Mouse (Mus musculus) cerebellum, adult 8-10 months (tissue): Measurements from ENCODE around the gene Col9a1.

Experiments
- DNase-seq: peaks from one replicate; pipeline ENCODE4 v3.0.0; 2022

Col9a1 gene

GRCm38 (mm10) chr1:24177224-24177851 is at the start of gene Col9a1:
TSS of gene Col9a1 (plus strand) at chr1:24177610.
- no peak for DNase-seq

- no peak for DNase-seq
These were observed 49.5 kb upstream of the Col9a1 start for GRCm38 (mm10) chr1:24127866-24128265.

- no peak for DNase-seq
These were observed 43.6 kb upstream of the Col9a1 start for GRCm38 (mm10) chr1:24133853-24134252.

GRCm38 (mm10) chr1:24134792-24135191 is 42.6 kb upstream of the Col9a1 start:
- DNase-seq, result peak; percentile 9

DNA sequence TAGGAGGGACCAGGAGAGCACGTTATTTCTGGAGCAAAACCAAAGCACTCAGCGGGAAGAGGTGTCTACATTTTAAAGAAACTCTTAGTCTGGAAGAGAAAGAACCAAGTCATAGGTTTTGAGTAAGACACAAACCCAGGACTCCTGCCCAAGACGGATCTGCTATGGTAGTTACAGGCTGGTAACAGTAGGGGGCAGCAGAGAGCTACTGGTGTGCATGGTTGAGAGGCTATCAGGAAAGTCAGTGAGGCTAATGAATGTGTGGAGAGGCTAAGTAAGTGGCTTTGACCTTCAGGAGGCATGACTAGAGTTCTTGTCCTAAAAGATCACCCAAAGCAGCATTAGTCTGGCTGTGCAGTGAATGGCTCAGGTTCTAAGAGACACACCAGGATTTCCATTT is 40.3 kb upstream of the Col9a1 start:
- peak; percentile 81 for DNase-seq

DNA sequence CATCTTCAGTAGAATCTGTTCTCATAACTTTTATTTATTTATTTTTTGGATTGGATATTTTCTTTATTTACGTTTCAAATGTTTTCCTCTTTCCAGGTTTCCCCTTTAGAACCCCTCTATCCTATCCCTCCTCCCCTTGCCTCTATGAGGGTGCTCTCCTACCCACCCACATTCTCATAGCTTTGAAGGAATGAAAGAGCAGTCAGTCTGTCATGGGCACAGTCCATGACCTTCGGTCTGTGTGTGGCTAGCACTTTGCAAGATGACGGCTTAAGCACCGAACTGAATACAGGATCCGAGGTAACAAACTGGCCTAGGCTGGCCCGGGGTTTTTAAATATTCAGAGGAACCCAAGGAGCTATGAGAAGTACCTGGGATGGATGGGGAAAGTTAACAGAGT is 36.9 kb upstream of the Col9a1 start:
- no peak for DNase-seq

- DNase-seq, result no peak
These were observed 33.9 kb upstream of the Col9a1 start for GRCm38 (mm10) chr1:24143504-24143903.

DNA sequence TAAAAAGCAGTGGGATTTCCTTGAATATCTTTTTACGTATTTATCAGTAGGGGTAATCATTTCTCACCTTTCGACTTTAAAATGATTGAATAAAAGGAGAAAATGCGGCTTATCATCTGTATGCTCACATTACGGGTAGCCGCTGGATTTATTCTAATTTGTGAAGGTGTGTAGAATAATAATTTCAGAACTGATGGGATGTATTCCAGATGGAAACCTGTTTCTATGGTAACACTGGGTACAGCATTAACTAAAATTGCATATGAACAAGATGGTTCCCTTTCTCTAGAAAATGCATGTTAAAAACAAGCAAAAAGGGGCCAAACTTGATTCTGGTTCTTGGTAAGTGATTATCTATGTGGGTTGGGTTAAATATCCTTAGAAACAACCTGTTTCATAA is 19.7 kb upstream of the Col9a1 start:
- DNase-seq, result no peak

DNA sequence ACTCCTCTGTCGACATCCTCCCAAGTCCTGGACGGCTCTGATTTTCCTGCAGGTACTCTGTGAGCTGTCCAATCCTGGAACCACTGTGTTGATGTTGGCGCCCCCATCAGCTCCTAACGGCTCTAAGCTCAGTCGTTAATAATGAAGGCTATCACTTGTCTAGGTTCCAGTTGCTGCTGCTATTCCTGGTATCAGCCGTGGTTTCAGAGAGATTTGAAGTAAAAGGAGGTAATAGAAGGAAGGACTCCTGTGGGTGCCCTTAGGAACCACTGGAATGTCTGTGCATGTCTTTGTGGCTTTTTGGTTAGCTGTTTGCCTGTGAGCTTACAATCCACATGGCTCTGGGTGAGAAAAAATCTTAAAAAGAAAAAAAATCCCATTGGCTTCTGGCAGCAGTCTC is 8.0 kb upstream of the Col9a1 start:
- no peak for DNase-seq

- peak; percentile 56 for DNase-seq
These were observed 6.1 kb upstream of the Col9a1 start for GRCm38 (mm10) chr1:24171205-24171866.

DNA sequence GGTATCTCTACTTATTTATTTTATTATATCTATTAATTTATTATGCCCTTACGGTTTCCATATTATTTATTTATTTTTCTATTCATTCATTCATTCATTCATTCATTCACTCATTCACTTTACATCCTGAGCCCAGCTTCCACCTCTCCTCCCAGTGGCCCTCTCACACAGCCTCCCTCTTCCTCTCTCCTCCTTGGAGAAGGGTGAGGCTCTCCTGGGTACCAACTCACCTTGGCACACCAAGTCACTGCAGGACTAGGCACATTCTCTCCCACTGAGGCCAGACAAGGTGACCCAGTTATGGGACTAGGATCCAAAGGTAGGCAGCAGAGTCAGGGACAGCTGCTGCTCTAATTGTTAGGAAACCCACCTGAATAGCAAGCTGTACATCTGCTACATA is 5.5 kb upstream of the Col9a1 start:
- DNase-seq, result no peak

- no peak for DNase-seq
These were observed 4.8 kb upstream of the Col9a1 start for GRCm38 (mm10) chr1:24172656-24173055.

GRCm38 (mm10) chr1:24175761-24176160 is 1.6 kb upstream of the Col9a1 start:
- DNase-seq, result no peak

GRCm38 (mm10) chr1:24179856-24180255 is 2.4 kb downstream of the Col9a1 start:
- no peak for DNase-seq

DNA sequence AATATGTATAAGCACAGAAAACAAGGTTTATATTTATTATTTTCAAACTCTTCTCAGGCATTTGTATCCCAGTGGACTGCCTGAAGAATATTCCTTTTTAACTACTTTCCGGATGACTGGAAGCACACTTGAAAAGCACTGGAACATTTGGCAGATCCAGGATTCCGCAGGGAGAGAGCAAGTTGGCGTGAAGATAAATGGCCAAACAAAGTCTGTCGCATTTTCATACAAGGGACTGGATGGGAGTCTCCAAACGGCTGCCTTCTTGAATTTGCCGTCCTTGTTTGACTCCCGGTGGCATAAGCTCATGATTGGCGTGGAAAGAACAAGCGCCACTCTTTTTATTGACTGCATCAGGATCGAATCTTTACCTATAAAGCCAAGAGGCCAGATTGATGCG is 7.6 kb downstream of the Col9a1 start:
- DNase-seq, result no peak

- peak; percentile 11 for DNase-seq
These were observed 9.6 kb downstream of the Col9a1 start for GRCm38 (mm10) chr1:24186964-24187363.

- DNase-seq, result no peak
These were observed 14.3 kb downstream of the Col9a1 start for GRCm38 (mm10) chr1:24191668-24192067.

DNA sequence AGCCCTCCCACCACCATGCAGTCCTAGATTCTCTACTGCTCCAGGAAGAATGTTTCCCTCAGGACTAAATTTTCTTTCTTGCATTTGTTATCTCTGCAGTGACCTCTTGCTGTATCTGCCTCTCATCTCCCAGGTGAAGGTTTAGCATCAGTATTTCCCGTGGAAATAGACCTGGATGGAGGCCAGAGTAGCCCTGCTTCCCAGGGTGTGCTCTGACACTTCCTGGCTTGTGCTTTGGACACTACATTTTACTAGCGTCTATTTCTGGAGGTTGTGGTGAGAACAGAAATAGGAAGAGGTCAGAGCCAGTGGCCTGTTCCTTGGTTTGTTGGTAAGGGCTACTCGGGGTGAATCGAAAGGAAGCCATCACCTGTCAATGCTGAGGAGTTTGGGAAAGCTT is 16.7 kb downstream of the Col9a1 start:
- peak; percentile 18 for DNase-seq

GRCm38 (mm10) chr1:24195070-24195840 is 17.8 kb downstream of the Col9a1 start:
- DNase-seq, result peak; percentile 16

GRCm38 (mm10) chr1:24195951-24196517 is 18.6 kb downstream of the Col9a1 start:
- DNase-seq, result no peak

DNA sequence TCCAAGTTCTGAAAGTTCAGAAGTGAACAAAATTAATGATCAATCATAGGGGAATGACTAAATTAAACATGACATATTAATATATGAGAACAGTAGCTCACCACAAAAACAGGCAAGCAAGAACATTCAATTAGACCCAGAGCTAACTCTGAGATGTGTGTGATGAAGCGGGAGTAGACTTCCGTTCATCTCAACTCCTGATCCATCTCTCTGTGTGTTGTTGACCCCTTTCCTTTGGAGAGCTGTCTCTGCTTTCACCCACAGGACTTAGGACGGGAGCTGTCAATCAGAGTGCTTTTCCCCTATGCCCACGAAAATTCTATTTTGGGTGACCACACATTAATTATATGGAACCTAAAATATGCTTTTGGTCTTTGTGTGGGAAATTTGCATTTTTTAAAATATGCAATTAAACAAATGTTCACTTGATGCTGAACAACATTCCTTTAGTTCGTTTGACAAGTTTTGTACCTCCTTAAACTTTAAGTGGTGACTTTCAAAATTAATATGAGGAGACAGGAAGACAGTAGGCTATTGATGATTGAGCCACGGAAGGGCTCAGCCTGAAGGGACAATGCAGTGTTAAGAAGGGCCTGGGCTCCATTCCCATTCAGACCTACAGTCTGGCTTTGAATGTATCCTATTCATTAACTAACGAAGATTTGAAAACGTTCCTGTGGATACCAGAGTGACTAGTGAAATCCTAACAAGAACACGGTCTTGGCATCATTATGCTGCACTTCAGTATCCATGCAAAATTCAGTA is 34.4 kb downstream of the Col9a1 start:
- DNase-seq, result no peak

- DNase-seq, result no peak
These were observed 41.6 kb downstream of the Col9a1 start for GRCm38 (mm10) chr1:24219041-24219440.

- no peak for DNase-seq
These were observed 44.8 kb downstream of the Col9a1 start for GRCm38 (mm10) chr1:24222231-24222630.
